Mouse (Mus musculus) heart, embryonic 16.5 days (tissue): ENCODE results near the gene Drg1. TPM values are rescaled to one million over a fixed set of nuclear protein-coding genes. Genes with fewer than 3 reads are reported as not detected.
"Not testable (repeated sequence)": the region's sequence is repeated elsewhere in the genome, so short reads cannot be mapped to it uniquely, and the experiment has no call there.

Experiments
- ATAC-seq: fragments of 200-750 bp; cut with Nextera tagmentation; replicated peaks from 2 replicates; pipeline ENCODE4 v1.8.0; 2017; ENCODE audit warnings: moderate number of reproducible peaks; ENCODE audit not compliant: insufficient read depth, low FRiP score; ENCODE audit errors: extremely low read depth
- H3K27ac ChIP-seq: fragments of 300-500 bp; sonication (generic); 2 replicates; pipeline ENCODE4 v1.5.1; 2014; ENCODE audit warnings: mild to moderate bottlenecking, low read length, control low read depth, moderate library complexity
- H3K27me3 ChIP-seq: fragments of 300-500 bp; sonication (generic); 2 replicates; pipeline ENCODE4 v1.6.1; 2014; ENCODE audit warnings: low read length, mixed read lengths; ENCODE audit not compliant: control insufficient read depth, insufficient read depth
- H3K36me3 ChIP-seq: fragments of 300-500 bp; sonication (generic); 2 replicates; pipeline ENCODE4 v1.6.1; 2014; ENCODE audit not compliant: control insufficient read depth, insufficient read depth
- H3K4me1 ChIP-seq: fragments of 300-500 bp; sonication (generic); 2 replicates; pipeline ENCODE4 v1.6.1; 2014; ENCODE audit warnings: low read length, mixed read lengths; ENCODE audit not compliant: control insufficient read depth, insufficient read depth
- H3K4me2 ChIP-seq: fragments of 300-500 bp; sonication (generic); 2 replicates; pipeline ENCODE4 v1.6.1; 2014; ENCODE audit warnings: low read depth, mild to moderate bottlenecking, control low read depth, low read length
- H3K4me3 ChIP-seq: fragments of 300-500 bp; sonication (generic); 2 replicates; pipeline ENCODE4 v1.5.1; 2014; ENCODE audit warnings: mild to moderate bottlenecking, control low read depth, low read length
- H3K9ac ChIP-seq: fragments of 300-500 bp; sonication (generic); 2 replicates; pipeline ENCODE4 v1.6.1; 2014; ENCODE audit warnings: low read length, control low read depth
- H3K9me3 ChIP-seq: fragments of 300-500 bp; sonication (generic); replicated peaks from 2 replicates; pipeline ENCODE4 v1.6.1; 2016; ENCODE audit warnings: low read length; ENCODE audit not compliant: control insufficient read depth
- WGBS: fragments of 180-500 bp; shearing (Covaris S2); extraction: QIAGEN DNeasy Blood & Tissue Kit; methylation state at CpG from one replicate; pipeline ENCODE4 v1.1.7; 2014; 5-methylcytosine and 5-hydroxymethylcytosine counted together
- polyA plus RNA-seq: library from polyadenylated mRNA; unstranded; fragments of >200 nt; fragmentation: Nextera tagmentation; extraction: Ambion mirVana; gene quantifications from 2 replicates; pipeline ENCODE4 v1.2.1, GENCODE M21; 2015

The Drg1 gene
- polyA plus RNA-seq, 1 experiment from 2014 or later: 198 TPM

- not testable (repeated sequence) for H3K9me3 ChIP-seq, H3K36me3 ChIP-seq, H3K9ac ChIP-seq, H3K27ac ChIP-seq, H3K4me1 ChIP-seq, H3K4me3 ChIP-seq, ATAC-seq, H3K4me2 ChIP-seq, H3K27me3 ChIP-seq
- WGBS: 88% methylated on average over 6 of the region's 6 CpGs
Observed at GRCm38 (mm10) chr11:3157996-3158395, 108.2 kb downstream of the Drg1 start.

- H3K4me2 ChIP-seq, H3K4me1 ChIP-seq, H3K36me3 ChIP-seq, H3K4me3 ChIP-seq, H3K9me3 ChIP-seq, H3K9ac ChIP-seq, ATAC-seq, H3K27ac ChIP-seq, H3K27me3 ChIP-seq: not testable (repeated sequence)
- WGBS: 85% methylated on average over 2 of the region's 3 CpGs
Observed at GRCm38 (mm10) chr11:3156991-3157390, 109.2 kb downstream of the Drg1 start.

- WGBS: 68% methylated on average over 1 of the region's 1 CpGs
- peak; percentile 46; the same call in 1 of the 2 replicates for ATAC-seq
- H3K27me3 ChIP-seq, H3K36me3 ChIP-seq, H3K4me1 ChIP-seq, H3K9ac ChIP-seq, H3K4me2 ChIP-seq, H3K27ac ChIP-seq, H3K9me3 ChIP-seq, H3K4me3 ChIP-seq: not testable (repeated sequence)
Observed at GRCm38 (mm10) chr11:3153666-3154397, 112.4 kb downstream of the Drg1 start.

GRCm38 (mm10) chr11:3151358-3151757, 114.9 kb downstream of the Drg1 start:
- not testable (repeated sequence) for H3K9ac ChIP-seq, H3K27me3 ChIP-seq, H3K4me3 ChIP-seq, H3K36me3 ChIP-seq, H3K27ac ChIP-seq, H3K4me1 ChIP-seq, H3K9me3 ChIP-seq, H3K4me2 ChIP-seq
- 87% methylated on average over 4 of the region's 4 CpGs for WGBS
- ATAC-seq: 0 out of 2 replicates have a peak, but pooled peaks have one; percentile 5

- not testable (repeated sequence) for H3K4me2 ChIP-seq, H3K36me3 ChIP-seq, H3K9me3 ChIP-seq, H3K4me1 ChIP-seq, H3K4me3 ChIP-seq, H3K27me3 ChIP-seq, H3K9ac ChIP-seq, ATAC-seq, H3K27ac ChIP-seq
- WGBS: 94% methylated on average over 12 of the region's 12 CpGs
Observed at GRCm38 (mm10) chr11:3150677-3151003, 115.6 kb downstream of the Drg1 start.

GRCm38 (mm10) chr11:3150003-3150676, 116.1 kb downstream of the Drg1 start:
- not testable (repeated sequence) for H3K4me3 ChIP-seq, H3K4me2 ChIP-seq, H3K27me3 ChIP-seq, H3K9me3 ChIP-seq, H3K36me3 ChIP-seq, ATAC-seq, H3K27ac ChIP-seq, H3K4me1 ChIP-seq, H3K9ac ChIP-seq
- 93% methylated on average over 24 of the region's 24 CpGs for WGBS

GRCm38 (mm10) chr11:3149471-3149870, 116.7 kb downstream of the Drg1 start:
- H3K27me3 ChIP-seq, H3K4me3 ChIP-seq, H3K9ac ChIP-seq, H3K4me2 ChIP-seq, H3K9me3 ChIP-seq, ATAC-seq, H3K36me3 ChIP-seq, H3K4me1 ChIP-seq, H3K27ac ChIP-seq: not testable (repeated sequence)
- 84% methylated on average over 4 of the region's 4 CpGs for WGBS

- not testable (repeated sequence) for H3K4me3 ChIP-seq, H3K27me3 ChIP-seq, H3K27ac ChIP-seq, H3K9me3 ChIP-seq, H3K9ac ChIP-seq, H3K4me2 ChIP-seq, H3K36me3 ChIP-seq, H3K4me1 ChIP-seq, ATAC-seq
- WGBS: 69% methylated on average over 2 of the region's 2 CpGs
Observed at GRCm38 (mm10) chr11:3146806-3147205, 119.4 kb downstream of the Drg1 start.

GRCm38 (mm10) chr11:3145359-3146165, 120.7 kb downstream of the Drg1 start:
- not testable (repeated sequence) for H3K27me3 ChIP-seq, H3K27ac ChIP-seq, H3K4me3 ChIP-seq, ATAC-seq, H3K4me1 ChIP-seq, H3K9ac ChIP-seq, H3K9me3 ChIP-seq, H3K36me3 ChIP-seq, H3K4me2 ChIP-seq
- 84% methylated on average over 7 of the region's 9 CpGs for WGBS
